Mouse (Mus musculus) brain, embryonic 14.5 days (tissue): Measurements from ENCODE around the gene Rad9b.

Experiments used
- CTCF ChIP-seq: fragments of 200-500 bp; IDR thresholded peaks from 2 replicates; pipeline ENCODE4 v1.5.1; 2012; ENCODE audit warnings: inconsistent platforms, mild to moderate bottlenecking, moderate library complexity, borderline replicate concordance; ENCODE audit not compliant: insufficient read depth, insufficient read length; ENCODE audit errors: extremely low read depth
- POLR2A ChIP-seq: fragments of 200-500 bp; IDR thresholded peaks from 2 replicates; pipeline ENCODE4 v1.6.1; 2012; ENCODE audit warnings: mild to moderate bottlenecking, inconsistent platforms, borderline replicate concordance; ENCODE audit not compliant: poor library complexity, insufficient read depth, insufficient read length, severe bottlenecking; ENCODE audit errors: extremely low read depth

GRCm38 (mm10) chr5:122294219-122294735, 59.8 kb downstream of the Rad9b start:
- TF ChIP-seq CTCF (no peak), POLR2A (no peak)
